Mouse (Mus musculus): ENCODE measurements at regions not wholly inside any gene's neighbourhood (a gene's known extent, or its start where the extent isn't known, plus 50 kb on each side); places are given as distances from the start of the nearest gene placed in this dataset.

- WGBS (ENCODE audit: insufficient replicate concordance): under 1% methylated on average over 5 of the region's 5 CpGs
- DNase-seq (peak; percentile 66), ATAC-seq (no peak)
- Histone ChIP-seq H3K27ac (ENCODE audit: low read depth) (no peak overlapping the region), H3K4me3 (ENCODE audit: low read depth, low read length) (no peak overlapping the region), H3K9ac (replicated peaks) (no peak overlapping the region), H3K36me3 (replicated peaks; ENCODE audit: insufficient read depth, low read length) (no peaks in the 10 kb centered on the region), H3K4me2 (ENCODE audit: low read depth, low read length) (peak overlapping the region; percentile 61), H3K4me1 (ENCODE audit: insufficient read depth) (0 out of 2 replicates have a peak, but pooled peaks cover 5% of the 10 kb centered on the region), H3K27me3 (ENCODE audit: insufficient read depth, low read length) (no peaks in the 10 kb centered on the region), H3K9me3 (ENCODE audit: low read length) (no peaks in the 10 kb centered on the region)
- TF ChIP-seq CTCF (IDR thresholded peaks at IDR 0.05; ENCODE audit: low read depth): peak; percentile 88
- no peak for TF ChIP-seq EP300 (IDR thresholded peaks at IDR 0.05; ENCODE audit: low read depth)
Measured at GRCm38 (mm10) chr17:9168411-9168810, 180.3 kb downstream of the 1700010I14Rik start.

GRCm38 (mm10) chr17:9169371-9169770, 181.2 kb downstream of the 1700010I14Rik start:
- WGBS (ENCODE audit: insufficient replicate concordance): 21% methylated on average over 11 of the region's 11 CpGs
- Histone ChIP-seq H3K27ac (ENCODE audit: low read depth) (no peak overlapping the region), H3K9me3 (ENCODE audit: low read length) (no peaks in the 10 kb centered on the region), H3K36me3 (replicated peaks; ENCODE audit: insufficient read depth, low read length) (no peaks in the 10 kb centered on the region), H3K4me2 (ENCODE audit: low read depth, low read length) (no peak overlapping the region), H3K9ac (replicated peaks) (no peak overlapping the region), H3K4me3 (ENCODE audit: low read depth, low read length) (no peak overlapping the region), H3K4me1 (ENCODE audit: insufficient read depth) (0 out of 2 replicates have a peak, but pooled peaks cover 5% of the 10 kb centered on the region), H3K27me3 (ENCODE audit: insufficient read depth, low read length) (no peaks in the 10 kb centered on the region)
- peak; percentile 48 for DNase-seq
- no peak for ATAC-seq
- no peak for TF ChIP-seq EP300 (IDR thresholded peaks at IDR 0.05; ENCODE audit: low read depth)
- TF ChIP-seq CTCF (IDR thresholded peaks at IDR 0.05; ENCODE audit: low read depth): peak; percentile 69

- no peaks in the 10 kb centered on the region for H3K36me3 ChIP-seq (replicated peaks; ENCODE audit: insufficient read depth, low read length)
- ATAC-seq (no peak), DNase-seq (no peak)
- H3K4me3 ChIP-seq (ENCODE audit: low read depth, low read length): no peak overlapping the region
- H3K27ac ChIP-seq (ENCODE audit: low read depth): no peak overlapping the region
- no peak overlapping the region for H3K4me2 ChIP-seq (ENCODE audit: low read depth, low read length)
- TF ChIP-seq CTCF (IDR thresholded peaks at IDR 0.05; ENCODE audit: low read depth): no peak
- no peak for TF ChIP-seq EP300 (IDR thresholded peaks at IDR 0.05; ENCODE audit: low read depth)
- H3K9me3 ChIP-seq (ENCODE audit: low read length): no peaks in the 10 kb centered on the region
- no peak overlapping the region for H3K9ac ChIP-seq (replicated peaks)
- no peaks in the 10 kb centered on the region for H3K27me3 ChIP-seq (ENCODE audit: insufficient read depth, low read length)
- no peaks in the 10 kb centered on the region for H3K4me1 ChIP-seq (ENCODE audit: insufficient read depth)
- WGBS (ENCODE audit: insufficient replicate concordance): 73% methylated on average over 5 of the region's 5 CpGs
Measured at GRCm38 (mm10) chr17:9197160-9197559, 209.0 kb downstream of the 1700010I14Rik start.

GRCm38 (mm10) chr17:9200386-9200785, 212.3 kb downstream of the 1700010I14Rik start:
- no peak overlapping the region for H3K27ac ChIP-seq (ENCODE audit: low read depth)
- H3K4me2 ChIP-seq (ENCODE audit: low read depth, low read length): no peak overlapping the region
- TF ChIP-seq CTCF (IDR thresholded peaks at IDR 0.05; ENCODE audit: low read depth) (no peak), EP300 (IDR thresholded peaks at IDR 0.05; ENCODE audit: low read depth) (no peak)
- no peaks in the 10 kb centered on the region for H3K27me3 ChIP-seq (ENCODE audit: insufficient read depth, low read length)
- no peaks in the 10 kb centered on the region for H3K9me3 ChIP-seq (ENCODE audit: low read length)
- no peak overlapping the region for H3K4me3 ChIP-seq (ENCODE audit: low read depth, low read length)
- no peak for DNase-seq
- no peaks in the 10 kb centered on the region for H3K4me1 ChIP-seq (ENCODE audit: insufficient read depth)
- H3K36me3 ChIP-seq (replicated peaks; ENCODE audit: insufficient read depth, low read length): no peaks in the 10 kb centered on the region
- H3K9ac ChIP-seq (replicated peaks): no peak overlapping the region
- WGBS (ENCODE audit: insufficient replicate concordance): 77% methylated on average over 7 of the region's 7 CpGs
- ATAC-seq: no peak

GRCm38 (mm10) chr17:9202496-9202895, 214.4 kb downstream of the 1700010I14Rik start:
- TF ChIP-seq CTCF (IDR thresholded peaks at IDR 0.05; ENCODE audit: low read depth) (no peak), EP300 (IDR thresholded peaks at IDR 0.05; ENCODE audit: low read depth) (no peak)
- no peak overlapping the region for H3K4me2 ChIP-seq (ENCODE audit: low read depth, low read length)
- no peaks in the 10 kb centered on the region for H3K36me3 ChIP-seq (replicated peaks; ENCODE audit: insufficient read depth, low read length)
- no peak overlapping the region for H3K4me3 ChIP-seq (ENCODE audit: low read depth, low read length)
- H3K9me3 ChIP-seq (ENCODE audit: low read length): no peaks in the 10 kb centered on the region
- no peaks in the 10 kb centered on the region for H3K27me3 ChIP-seq (ENCODE audit: insufficient read depth, low read length)
- H3K27ac ChIP-seq (ENCODE audit: low read depth): no peak overlapping the region
- no peaks in the 10 kb centered on the region for H3K4me1 ChIP-seq (ENCODE audit: insufficient read depth)
- ATAC-seq: no peak
- DNase-seq: no peak
- no peak overlapping the region for H3K9ac ChIP-seq (replicated peaks)
- WGBS (ENCODE audit: insufficient replicate concordance): 20% methylated on average over 2 of the region's 2 CpGs

- DNase-seq (no peak), ATAC-seq (no peak)
- no peak overlapping the region for H3K4me2 ChIP-seq (ENCODE audit: low read depth, low read length)
- H3K9ac ChIP-seq (replicated peaks): no peak overlapping the region
- H3K9me3 ChIP-seq (ENCODE audit: low read length): no peaks in the 10 kb centered on the region
- no peaks in the 10 kb centered on the region for H3K36me3 ChIP-seq (replicated peaks; ENCODE audit: insufficient read depth, low read length)
- TF ChIP-seq CTCF (IDR thresholded peaks at IDR 0.05; ENCODE audit: low read depth): no peak
- TF ChIP-seq EP300 (IDR thresholded peaks at IDR 0.05; ENCODE audit: low read depth): no peak
- no peak overlapping the region for H3K4me3 ChIP-seq (ENCODE audit: low read depth, low read length)
- 65% methylated on average over 2 of the region's 2 CpGs for WGBS (ENCODE audit: insufficient replicate concordance)
- no peak overlapping the region for H3K27ac ChIP-seq (ENCODE audit: low read depth)
- no peaks in the 10 kb centered on the region for H3K27me3 ChIP-seq (ENCODE audit: insufficient read depth, low read length)
- no peaks in the 10 kb centered on the region for H3K4me1 ChIP-seq (ENCODE audit: insufficient read depth)
Measured at GRCm38 (mm10) chr17:9210626-9211025, 211.2 kb upstream of the Gm17728 start.

GRCm38 (mm10) chr17:9223097-9223496, 198.8 kb upstream of the Gm17728 start:
- ATAC-seq: no peak

More at GRCm38 (mm10) chr17:9223097-9223496, 198.8 kb upstream of the Gm17728 start:
- Histone ChIP-seq H3K27ac (ENCODE audit: low read depth) (no peak overlapping the region), H3K9ac (replicated peaks) (no peak overlapping the region), H3K4me2 (ENCODE audit: low read depth, low read length) (no peak overlapping the region), H3K4me3 (ENCODE audit: low read depth, low read length) (no peak overlapping the region), H3K9me3 (ENCODE audit: low read length) (no peaks in the 10 kb centered on the region), H3K27me3 (ENCODE audit: insufficient read depth, low read length) (no peaks in the 10 kb centered on the region), H3K4me1 (ENCODE audit: insufficient read depth) (no peaks in the 10 kb centered on the region), H3K36me3 (replicated peaks; ENCODE audit: insufficient read depth, low read length) (no peaks in the 10 kb centered on the region)
- TF ChIP-seq EP300 (IDR thresholded peaks at IDR 0.05; ENCODE audit: low read depth) (no peak), CTCF (IDR thresholded peaks at IDR 0.05; ENCODE audit: low read depth) (no peak)
- DNase-seq: no peak
- 77% methylated on average over 4 of the region's 4 CpGs for WGBS (ENCODE audit: insufficient replicate concordance)
